Mouse (Mus musculus): ENCODE data around the gene Tek. TPM values are rescaled to one million over a fixed set of nuclear protein-coding genes. Genes with fewer than 3 reads are reported as not detected.

Tek gene
- total and polyA plus RNA-seq, 3 experiments: 0.28 to 0.58 TPM; not detected in 1

DNA sequence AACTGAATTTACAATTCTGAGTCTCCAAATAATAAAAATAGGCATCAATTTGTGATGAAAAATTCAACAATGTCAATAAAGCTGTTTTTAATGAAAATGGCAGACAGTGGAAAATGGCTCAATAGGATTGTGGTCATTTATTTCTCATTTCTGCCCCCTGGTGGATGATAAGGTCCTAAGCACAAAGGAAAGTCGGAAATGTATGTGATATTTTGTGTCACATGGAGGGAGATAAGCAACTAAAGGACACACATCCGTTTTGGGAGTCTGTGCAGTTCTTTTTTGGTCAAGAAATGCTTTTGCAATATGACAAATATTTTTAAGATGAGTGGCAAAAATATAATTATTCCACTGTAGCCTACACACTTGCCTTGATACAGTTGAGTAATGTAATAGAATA, 161.7 kb downstream of the Tek start (continued):
- no peak for TF ChIP-seq ZMIZ1 (IDR thresholded peaks at IDR 0.05; ENCODE audit: low read depth, low read length)

DNA sequence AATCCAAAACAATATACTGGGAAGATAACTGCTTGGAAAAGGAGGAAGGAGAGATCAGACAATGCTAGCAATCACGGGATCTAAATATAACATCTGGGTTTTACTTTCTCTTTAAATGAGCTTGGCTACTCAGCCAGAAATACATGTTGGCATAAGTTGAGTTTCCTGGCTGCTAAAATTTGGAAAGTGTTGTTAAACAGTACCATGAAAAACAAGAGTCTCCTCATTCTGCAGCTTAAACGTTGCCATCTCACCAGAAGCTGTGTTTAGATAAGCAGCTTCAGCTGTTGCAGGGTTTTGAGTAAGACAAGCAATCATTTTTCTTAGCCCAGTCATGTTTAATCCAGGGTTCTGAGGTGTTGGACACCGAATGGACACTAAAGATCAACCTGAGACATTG, 162.7 kb downstream of the Tek start:
- TF ChIP-seq E2F4 (IDR thresholded peaks at IDR 0.05; ENCODE audit: borderline replicate concordance, low read depth, low read length): no peak
- TF ChIP-seq MYB (IDR thresholded peaks at IDR 0.05; ENCODE audit: low read depth, low read length): no peak
- TF ChIP-seq ETS1 (IDR thresholded peaks at IDR 0.05; ENCODE audit: low read depth, low read length): peak; percentile 36; the same call in 1 of the 2 replicates
- no peak for TF ChIP-seq CTCF (IDR thresholded peaks at IDR 0.05 in 2 of 3, conservative IDR thresholded peaks at IDR 0.05 in 1 of 3; ENCODE audit: control insufficient read depth in 1 of 3, insufficient read depth in 1 of 3, low read depth in 2 of 3, low read length in 3 of 3, poor library complexity in 1 of 3, severe bottlenecking in 1 of 3)
- peak in 1 of 2 experiments; percentile 22; a peak in 1 of 4 replicates for TF ChIP-seq EP300 (IDR thresholded peaks at IDR 0.05; ENCODE audit: low read depth in 1 of 2, low read length in 2 of 2)
- TF ChIP-seq MXI1 (IDR thresholded peaks at IDR 0.05; ENCODE audit: low read depth, low read length): no peak
- TF ChIP-seq RCOR1 (IDR thresholded peaks at IDR 0.05; ENCODE audit: low read depth, low read length): no peak
- peak; percentile 35; the same call in 1 of the 2 replicates for TF ChIP-seq GATA1 (IDR thresholded peaks at IDR 0.05; ENCODE audit: low read depth, low read length)
- Histone ChIP-seq H3K27ac (ENCODE audit: control insufficient read depth, low read depth, low read length) (no peak overlapping the region), H3K27me3 (ENCODE audit: control insufficient read depth in 1 of 2, insufficient read depth in 2 of 2, low read length in 2 of 2) (no peaks in the 10 kb centered on the region), H3K79me2 (ENCODE audit: control insufficient read depth, insufficient read depth, low read length, poor library complexity) (no peaks in the 10 kb centered on the region), H3K36me3 (ENCODE audit: control insufficient read depth in 1 of 2, insufficient read depth in 2 of 2, low read length in 2 of 2) (peaks cover 0 to 6% of the 10 kb centered on the region in 2 experiments; a peak in 2 of 4 replicates), H3K4me3 (ENCODE audit: control insufficient read depth in 1 of 2, insufficient read depth in 1 of 2, low read depth in 2 of 2, low read length in 2 of 2) (peak overlapping the region in 1 of 2 experiments; percentile 46; a peak in 1 of 4 replicates), H3K9ac (ENCODE audit: control insufficient read depth, low read depth, low read length, poor library complexity, severe bottlenecking) (no peak overlapping the region), H3K9me3 (replicated peaks; ENCODE audit: insufficient read depth, low read length) (no peaks in the 10 kb centered on the region), H3K4me1 (ENCODE audit: control insufficient read depth in 1 of 2, insufficient read depth in 2 of 2, low read length in 2 of 2) (peaks cover 0 to 3% of the 10 kb centered on the region in 2 experiments; a peak in 2 of 4 replicates)
- peak; percentile 35 for DNase-seq (ENCODE audit: low read depth, low spot score)

Other genes with a start within 250 kb of the Tek start
- gene Gm10306, start 182.7 kb upstream of the Tek start, total RNA-seq (2012; rRNA removed): 0.85 and 1.0 TPM in 2 replicates
- gene Gm10306, start 182.7 kb upstream of the Tek start, polyA plus RNA-seq (2012; ENCODE audit: insufficient read depth in 1 of 2, insufficient read length in 2 of 2, low read depth in 1 of 2, low replicate concordance in 2 of 2, missing spikeins in 1 of 2): not detected
- gene Caap1, start 182.5 kb upstream of the Tek start, total RNA-seq (2012; rRNA removed): 12.8 and 13.0 TPM in 2 replicates
- 10 to 100 TPM in 1 of 2 experiments, not detected in 1; 13.9 TPM for gene Caap1, start 182.5 kb upstream of the Tek start, polyA plus RNA-seq (2012; ENCODE audit: insufficient read depth in 1 of 2, insufficient read length in 2 of 2, low read depth in 1 of 2, low replicate concordance in 2 of 2, missing spikeins in 1 of 2)
- gene Plaa, start 136.0 kb upstream of the Tek start, total RNA-seq (2012; rRNA removed): 85.1 and 103 TPM in 2 replicates
- 100 to 1,000 TPM in 1 of 2 experiments, 10 to 100 TPM in 1; 63.7 to 102 TPM for gene Plaa, start 136.0 kb upstream of the Tek start, polyA plus RNA-seq (2012; ENCODE audit: insufficient read depth in 1 of 2, insufficient read length in 2 of 2, low read depth in 1 of 2, low replicate concordance in 2 of 2, missing spikeins in 1 of 2)
- gene Ift74, start 124.8 kb upstream of the Tek start, total RNA-seq (2012; rRNA removed): 12.3 and 14.5 TPM in 2 replicates
- 10 to 100 TPM in 1 of 2 experiments, not detected in 1; 10.2 TPM for gene Ift74, start 124.8 kb upstream of the Tek start, polyA plus RNA-seq (2012; ENCODE audit: insufficient read depth in 1 of 2, insufficient read length in 2 of 2, low read depth in 1 of 2, low replicate concordance in 2 of 2, missing spikeins in 1 of 2)
- not detected in 2 replicates for gene Lrrc19, start 89.1 kb upstream of the Tek start, total RNA-seq (2012; rRNA removed)
- under 1 TPM in 1 of 2 experiments, not detected in 1; 0.04 TPM for gene Lrrc19, start 89.1 kb upstream of the Tek start, polyA plus RNA-seq (2012; ENCODE audit: insufficient read depth in 1 of 2, insufficient read length in 2 of 2, low read depth in 1 of 2, low replicate concordance in 2 of 2, missing spikeins in 1 of 2)
- not detected in 2 replicates for gene Eqtn, start 189.6 kb downstream of the Tek start, total RNA-seq (2012; rRNA removed)
- gene Eqtn, start 189.6 kb downstream of the Tek start, polyA plus RNA-seq (2012; ENCODE audit: insufficient read depth in 1 of 2, insufficient read length in 2 of 2, low read depth in 1 of 2, low replicate concordance in 2 of 2, missing spikeins in 1 of 2): not detected
- 13.9 and 14.8 TPM in 2 replicates for gene Mysm1, start 239.8 kb downstream of the Tek start, total RNA-seq (2012; rRNA removed)
- 10 to 100 TPM in 1 of 2 experiments, not detected in 1; 10.8 TPM for gene Mysm1, start 239.8 kb downstream of the Tek start, polyA plus RNA-seq (2012; ENCODE audit: insufficient read depth in 1 of 2, insufficient read length in 2 of 2, low read depth in 1 of 2, low replicate concordance in 2 of 2, missing spikeins in 1 of 2)